Mouse (Mus musculus) embryonic stem cell, embryonic (primary cell): ENCODE measurements around the gene Rnf31.

Experiments used
- CTCF ChIA-PET, 4 experiments: fragments of 300-600 bp in 2 of 4; fragments of 350-600 bp in 2 of 4; sonication (Branson Sonifier 250); formaldehyde crosslinking; loops; one replicate each; lab custom pipeline; 2022; ENCODE audit warnings: inconsistent platforms in 2 of 4; lab: Charles Lee
- POLR2A ChIA-PET, 4 experiments: fragments of 300-600 bp in 2 of 4; fragments of 350-600 bp in 2 of 4; sonication (Branson Sonifier 250); formaldehyde crosslinking; loops; one replicate each; lab custom pipeline; 2022; ENCODE audit warnings: antibody characterized with exemption in 4 of 4, inconsistent platforms in 1 of 4; lab: Charles Lee

The Rnf31 gene

GRCm38 (mm10) chr14:55641291-55641690, 49.8 kb downstream of the Rnf31 start:
- ChIA-PET POLR2A (interaction anchor here in 2 of 4 experiments (0.7 to 1.0 kb wide), 2 partner anchors 16 to 18 kb away, joined by 4 read pairs; no protein-coding TSS in a partner anchor), CTCF (interaction anchor here in 2 of 4 experiments (0.6 to 0.7 kb wide), 2 partner anchors 13 to 212 kb away, joined by 3 read pairs; no protein-coding TSS in a partner anchor)

- CTCF ChIA-PET = interaction anchor here in 1 of 4 experiments (0.6 kb wide), 1 partner anchor 320 kb away, joined by 3 read pairs; no protein-coding TSS in a partner anchor
- POLR2A ChIA-PET = interaction anchor here in 3 of 4 experiments (0.7 to 3.2 kb wide), 32 partner anchors 9 to 119 kb away, joined by 3 to 15 read pairs (median 4); partner anchors contain the start of genes A730061H03Rik (in 2 of the 3), Dcaf11 (in 2 of the 3), Gmpr2 (in 2 of the 3) and Nedd8 (in 2 of the 3)
These were observed 51.2 kb downstream of the Rnf31 start for GRCm38 (mm10) chr14:55642679-55643059.

DNA sequence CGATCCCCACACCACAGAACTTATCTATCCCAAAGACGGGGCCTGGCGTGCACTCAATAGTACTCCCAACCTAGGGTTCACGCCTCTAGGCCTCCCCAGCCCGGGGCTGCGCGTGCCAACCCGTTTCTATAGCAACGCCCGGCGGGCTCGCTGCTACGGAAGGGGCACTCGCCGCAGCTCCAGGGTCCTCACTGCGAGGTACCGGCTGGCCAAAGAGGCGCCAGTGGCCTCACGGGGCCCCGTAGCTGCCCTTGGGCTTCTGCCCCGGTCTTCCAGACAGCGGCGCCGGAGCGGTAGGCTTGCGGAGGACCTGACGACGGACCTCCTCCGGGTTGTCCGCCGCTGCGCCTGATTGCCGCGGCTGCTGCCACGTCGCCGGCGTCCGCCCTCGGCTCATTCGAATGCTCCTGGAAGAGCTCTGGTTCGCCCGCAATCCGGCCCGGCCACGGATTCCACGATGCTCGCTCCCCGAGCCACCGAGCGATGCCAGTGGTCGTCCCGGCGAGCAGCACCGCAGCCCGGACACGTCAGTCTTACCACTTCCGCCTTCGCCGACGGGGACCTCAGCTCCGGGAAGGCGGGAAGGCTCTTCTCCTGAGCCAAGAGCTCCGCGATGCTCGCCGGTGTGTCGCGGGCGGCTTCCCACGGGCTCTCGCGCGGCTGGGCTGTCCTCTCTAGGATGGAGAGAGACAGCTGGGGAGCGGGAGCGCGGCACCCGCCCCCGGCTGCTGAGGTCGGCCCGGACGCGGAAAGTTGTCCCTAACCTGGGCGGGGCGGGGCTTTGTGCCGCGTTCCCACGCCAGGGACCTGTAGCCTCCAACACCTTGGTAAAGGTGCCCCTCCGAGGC, 51.8 kb downstream of the Rnf31 start, which contains the start of gene Tm9sf1:
Gene Tm9sf1 (minus strand): TSS at position 747 of the 848 bp plus-strand sequence.
- ChIA-PET POLR2A (interaction anchor here (0.7 to 3.2 kb wide), 57 partner anchors 8 to 177 kb away, joined by 3 to 15 read pairs (median 4); partner anchors contain the start of genes A730061H03Rik (in 3 of the 4), Dcaf11 (in 3 of the 4), Nedd8 (in 3 of the 4) and Psme2 (in 3 of the 4)), CTCF (interaction anchor here (0.5 to 1.2 kb wide), 5 partner anchors 100 to 1195 kb away, joined by 3 to 6 read pairs (median 4); no protein-coding TSS in a partner anchor)

- CTCF ChIA-PET = interaction anchor here in 3 of 4 experiments (0.6 to 1.6 kb wide), 4 partner anchors 16 to 126 kb away, joined by 3 to 6 read pairs (median 4); no protein-coding TSS in a partner anchor
- POLR2A ChIA-PET = interaction anchor here (0.5 to 4.2 kb wide), 36 partner anchors 8 to 722 kb away, joined by 3 to 18 read pairs (median 4); partner anchors contain the start of genes Gmpr2 (in 3 of the 4), Nedd8 (in 3 of the 4), A730061H03Rik (in 2 of the 4) and Ipo4 (in 2 of the 4)
These were observed 52.9 kb downstream of the Rnf31 start for GRCm38 (mm10) chr14:55644261-55644888.

DNA sequence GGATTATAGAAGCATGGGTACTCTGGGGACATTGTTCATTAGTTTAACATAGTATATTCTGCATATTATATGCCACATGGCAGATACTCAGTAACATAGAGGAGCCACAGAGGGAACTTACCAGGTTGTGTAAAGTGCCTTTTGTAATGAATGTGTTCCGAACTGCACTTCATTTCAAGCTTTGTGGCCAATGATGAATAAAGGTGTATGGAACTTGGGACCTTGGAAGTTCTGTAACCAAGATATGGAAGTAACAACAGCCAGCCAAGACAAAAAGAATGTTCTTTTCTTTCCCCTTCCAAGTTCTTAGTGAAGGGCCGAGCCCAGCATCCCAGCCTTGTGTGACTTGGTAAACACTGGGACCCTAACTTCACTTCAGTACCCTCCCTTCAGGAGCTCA, 58.4 kb downstream of the Rnf31 start, which contains the start of gene Tssk4:
Gene Tssk4 (plus strand): TSS at position 301 of the 400 bp plus-strand sequence.
- POLR2A ChIA-PET = interaction anchor here in 3 of 4 experiments (0.8 to 2.7 kb wide), 7 partner anchors 10 to 120 kb away, joined by 3 to 10 read pairs (median 4); partner anchors contain the start of genes A730061H03Rik (in 1 of the 3), Gm49378 (in 1 of the 3), Gmpr2 (in 1 of the 3) and Mdp1 (in 1 of the 3)
- CTCF ChIA-PET = no interaction called here

DNA sequence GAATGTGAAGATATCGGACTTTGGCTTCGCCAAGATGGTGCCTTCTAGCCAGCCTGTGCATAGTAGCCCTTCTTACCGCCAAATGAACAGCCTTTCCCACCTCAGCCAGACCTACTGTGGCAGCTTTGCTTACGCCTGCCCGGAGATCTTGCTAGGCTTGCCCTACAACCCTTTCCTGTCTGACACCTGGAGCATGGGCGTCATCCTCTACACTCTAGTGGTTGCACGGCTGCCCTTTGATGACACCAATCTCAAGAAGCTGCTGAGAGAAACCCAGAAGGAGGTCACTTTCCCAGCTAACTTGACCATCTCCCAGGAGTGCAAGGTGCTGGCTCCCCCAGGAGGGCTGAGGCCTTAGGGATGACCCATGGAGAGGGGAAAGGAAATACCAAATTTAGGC, 60.0 kb downstream of the Rnf31 start:
- CTCF ChIA-PET = interaction anchor here (0.6 to 1.3 kb wide), 5 partner anchors 9 to 352 kb away, joined by 3 to 9 read pairs (median 3); partner anchors contain the start of gene Mdp1 (in 1 of the 4)
- POLR2A ChIA-PET = interaction anchor here in 2 of 4 experiments (0.6 to 2.7 kb wide), 7 partner anchors 8 to 179 kb away, joined by 3 to 10 read pairs (median 3); partner anchors contain the start of genes Gm49378 (in 1 of the 2), Mdp1 (in 1 of the 2), Nedd8 (in 1 of the 2) and Tm9sf1 (in 1 of the 2)
